Mouse (Mus musculus) spleen, adult 2 months (tissue): ENCODE measurements around the gene Ctnnd2.

Experiments used
- CTCF ChIP-seq: fragments of 200-500 bp; IDR thresholded peaks from 2 replicates; pipeline ENCODE4 v1.5.1; 2011; ENCODE audit warnings: mild to moderate bottlenecking, inconsistent platforms; ENCODE audit not compliant: insufficient read depth, insufficient read length, insufficient replicate concordance; ENCODE audit errors: extremely low read depth
- POLR2A ChIP-seq: fragments of 200-500 bp; IDR thresholded peaks from 2 replicates; pipeline ENCODE4 v1.6.1; 2011; ENCODE audit warnings: low read depth, low read length, inconsistent platforms

GRCm38 (mm10) chr15:30145413-30145812 is 27.0 kb upstream of the Ctnnd2 start:
- no peak for TF ChIP-seq CTCF
- no peak for TF ChIP-seq POLR2A
